In genomic region chr17:14928631-14929030, GRCm38 (mm10) we compare ENCODE assay signal across 22 mouse cellular contexts. TPM values are rescaled to one million over a fixed set of nuclear protein-coding genes. Genes with fewer than 3 reads are reported as not detected.
DNase-seq lines count a peak whose midpoint lies in the region; TF ChIP-seq lines count a peak whose summit lies in the region.
"Had no signal": no experiment of that assay in that cellular context is flagged by ENCODE, and none has a peak within 500 bp of the region (broad histone marks: within the 10 kb centered on the region; RNA-seq: fewer than 3 reads in every experiment).

No protein-coding gene starts in this region.

- H3K4me3 ChIP-seq in CH12.LX (replicated peaks in 1 of 3; ENCODE audit: low read depth in 2 of 3, low read length in 2 of 3, poor library complexity in 1 of 3), result peak overlapping the region in 2 of 3 experiments; percentile 36 to 38
- H3K4me3 ChIP-seq: embryonic facial prominence, embryonic 10.5 days; embryonic facial prominence, embryonic 12.5 days; forebrain, embryonic 13.5 days; forebrain, embryonic 15.5 days had no signal

- no peaks in the 10 kb centered on the region for H3K79me2 ChIP-seq in CH12.LX (replicated peaks; ENCODE audit: control insufficient read depth, extremely low read depth, insufficient read depth, poor library complexity, severe bottlenecking)

- peak overlapping the region; percentile 46 for H3K9ac ChIP-seq in CH12.LX (ENCODE audit: insufficient read depth, low read depth)
- H3K9ac ChIP-seq: embryonic facial prominence, embryonic 12.5 days; forebrain, embryonic 13.5 days; forebrain, embryonic 15.5 days; forebrain, postnatal 0 days had no signal

- TF ChIP-seq POLR2A in CH12.LX (IDR thresholded peaks at IDR 0.05; ENCODE audit: low read depth, low read length), result no peak

- 0 out of 2 replicates have a peak, but pooled peaks have one; percentile 23 for TF ChIP-seq EP300 in CH12.LX (IDR thresholded peaks at IDR 0.05; ENCODE audit: low read length)

- H3K4me1 ChIP-seq in CH12.LX (ENCODE audit: control insufficient read depth in 1 of 2, insufficient read depth in 2 of 2), result peaks cover 23 to 53% of the 10 kb centered on the region in 2 experiments
- H3K4me1 ChIP-seq: embryonic facial prominence, embryonic 10.5 days; embryonic facial prominence, embryonic 12.5 days; forebrain, embryonic 13.5 days; forebrain, embryonic 15.5 days had no signal

- no peak; the same call in 1 of the 2 replicates for TF ChIP-seq RAD21 in CH12.LX (IDR thresholded peaks at IDR 0.05; ENCODE audit: low read depth, low read length)

- no peaks in the 10 kb centered on the region for H3K36me3 ChIP-seq in CH12.LX (replicated peaks in 1 of 2; ENCODE audit: control insufficient read depth in 1 of 2, insufficient read depth in 1 of 2, low read length in 1 of 2)
- H3K36me3 ChIP-seq: embryonic facial prominence, embryonic 10.5 days; embryonic facial prominence, embryonic 12.5 days; forebrain, embryonic 15.5 days; G1E had no signal

- peaks cover 15% of the 10 kb centered on the region for H3K9me3 ChIP-seq in CH12.LX (replicated peaks; ENCODE audit: low read length)
- H3K9me3 ChIP-seq: embryonic facial prominence, embryonic 10.5 days; embryonic facial prominence, embryonic 12.5 days; forebrain, embryonic 13.5 days; forebrain, embryonic 15.5 days; G1E had no signal

- H3K27ac ChIP-seq in CH12.LX (ENCODE audit: insufficient read depth, low read depth), result peak overlapping the region; percentile 96
- H3K27ac ChIP-seq: embryonic facial prominence, embryonic 10.5 days; embryonic facial prominence, embryonic 12.5 days; forebrain, embryonic 13.5 days; forebrain, embryonic 15.5 days had no signal

- no peak for TF ChIP-seq CTCF in CH12.LX (conservative IDR thresholded peaks at IDR 0.05 in 1 of 2, IDR thresholded peaks at IDR 0.05 in 1 of 2; ENCODE audit: low read depth in 2 of 2, low read length in 2 of 2)

- in situ Hi-C loops in CH12.LX (cut with MboI; ENCODE audit: low pct_ligation_motif_present, low pct_unique_long_range_greater_than_20kb, low sequenced_read_pairs), result no loop called here

- dilution Hi-C loops in CH12.LX (cut with MboI; ENCODE audit: extremely low pct_ligation_motif_present, extremely low pct_unique_long_range_greater_than_20kb, low sequenced_read_pairs), result no loop called here

- peak overlapping the region; percentile 92 for H3K4me2 ChIP-seq in CH12.LX (ENCODE audit: insufficient read depth, low read depth, poor library complexity, severe bottlenecking)
- H3K4me2 ChIP-seq: embryonic facial prominence, embryonic 12.5 days; forebrain, embryonic 13.5 days; forebrain, embryonic 15.5 days had no signal

- DNase-seq in heart, adult 11 months, result peak; percentile 55
- no peak for DNase-seq in heart, adult 9 months (ENCODE audit: low spot score in 2 of 2)
- DNase-seq in CH12.LX (ENCODE audit: extremely low read depth) (peak; percentile 45), ZHBTc4 (ENCODE audit: low read depth, low spot score) (peak; percentile 30)
- no peak for DNase-seq in spleen, adult 18-20 months
- no peak for DNase-seq in B cell, adult 2 months
- DNase-seq: adrenal gland, adult 8-10 months; adrenal gland, postnatal 14 days; adrenal gland, postnatal 36 days; cerebellum, adult 11-12 months; cerebellum, adult 2 months; cerebellum, adult 9-10 months; cerebellum, postnatal 10 days; cerebellum, postnatal 25 days; forebrain, postnatal 0 days had no signal

- H3K27me3 ChIP-seq in CH12.LX (replicated peaks), result no peaks in the 10 kb centered on the region
- H3K27me3 ChIP-seq: embryonic facial prominence, embryonic 12.5 days; forebrain, embryonic 13.5 days; forebrain, embryonic 15.5 days had no signal

TF ChIP-seq in CH12.LX, 34 proteins besides CTCF, POLR2A, EP300 and RAD21:
- TF ChIP-seq GABPA (IDR thresholded peaks at IDR 0.05; ENCODE audit: insufficient replicate concordance, low read depth, low read length) (no peak), TCF12 (IDR thresholded peaks at IDR 0.05; ENCODE audit: low read depth, low read length) (peak; percentile 26; the same call in 1 of the 2 replicates), JUND (conservative IDR thresholded peaks at IDR 0.05; ENCODE audit: low read depth, low read length) (0 out of 2 replicates have a peak, but pooled peaks have one; percentile 9), SIN3A (IDR thresholded peaks at IDR 0.05; ENCODE audit: low read length) (peak; percentile 57; the same call in 1 of the 2 replicates), UBTF (IDR thresholded peaks at IDR 0.05; ENCODE audit: low read depth, low read length) (no peak), BHLHE40 (IDR thresholded peaks at IDR 0.05; ENCODE audit: low read depth, low read length) (peak; percentile 84), ZNF384 (IDR thresholded peaks at IDR 0.05; ENCODE audit: low read depth, low read length) (no peak), TBP (conservative IDR thresholded peaks at IDR 0.05; ENCODE audit: low read depth, low read length) (no peak), CHD1 (IDR thresholded peaks at IDR 0.05; ENCODE audit: low read depth, low read length) (no peak), E2F4 (IDR thresholded peaks at IDR 0.05; ENCODE audit: insufficient replicate concordance, low read depth, low read length) (no peak), MAFK (IDR thresholded peaks at IDR 0.05; ENCODE audit: insufficient replicate concordance, low read length) (no peak), MYC (IDR thresholded peaks at IDR 0.05; ENCODE audit: low read depth, low read length) (0 out of 2 replicates have a peak, but pooled peaks have one; percentile 42), MEF2A (IDR thresholded peaks at IDR 0.05; ENCODE audit: borderline replicate concordance, low read depth, low read length) (no peak), IRF4 (IDR thresholded peaks at IDR 0.05; ENCODE audit: low read depth, low read length) (0 out of 2 replicates have a peak, but pooled peaks have one; percentile 10), ZMIZ1 (IDR thresholded peaks at IDR 0.05; ENCODE audit: low read depth, low read length) (no peak), POLR2AphosphoS2 (IDR thresholded peaks at IDR 0.05; ENCODE audit: low read depth, low read length) (no peak), HCFC1 (IDR thresholded peaks at IDR 0.05; ENCODE audit: low read depth, low read length) (no peak), SMC3 (IDR thresholded peaks at IDR 0.05; ENCODE audit: low read depth, low read length) (no peak), NRF1 (IDR thresholded peaks at IDR 0.05; ENCODE audit: low read depth, low read length) (no peak), JUN (IDR thresholded peaks at IDR 0.05; ENCODE audit: insufficient read depth, low read depth, low read length) (peak; percentile 28; the same call in 1 of the 2 replicates), ETS1 (conservative IDR thresholded peaks at IDR 0.05; ENCODE audit: low read depth, low read length) (peak; percentile 70), MAX (IDR thresholded peaks at IDR 0.05; ENCODE audit: low read length) (peak; percentile 63; the same call in 1 of the 2 replicates), PAX5 (IDR thresholded peaks at IDR 0.05; ENCODE audit: low read length) (no peak), CHD2 (IDR thresholded peaks at IDR 0.05; ENCODE audit: low read length) (no peak), ELF1 (IDR thresholded peaks at IDR 0.05; ENCODE audit: low read depth, low read length) (no peak), USF2 (conservative IDR thresholded peaks at IDR 0.05; ENCODE audit: low read depth, low read length) (no peak), ZC3H11A (IDR thresholded peaks at IDR 0.05; ENCODE audit: low read depth, low read length) (no peak), KAT2A (IDR thresholded peaks at IDR 0.05; ENCODE audit: insufficient replicate concordance, low read length) (no peak)

RNA-seq across cellular contexts. Expression of gene Wdr27, which starts 14.3 kb away (rescaled TPM):
- 1.4 and 2.3 TPM in 2 replicates for total RNA-seq in CH12.LX (2012; rRNA removed)
- total RNA-seq in CH12.LX (2014; rRNA removed), result 1.7 and 1.9 TPM in 2 replicates
- 1.8 and 2.1 TPM in 2 replicates for polyA plus RNA-seq in CH12.LX (2012; ENCODE audit: insufficient read length, low read depth)

RNA-seq across cellular contexts. Expression of gene 1600012H06Rik, which starts 14.4 kb away (rescaled TPM):
- total RNA-seq in CH12.LX (2012; rRNA removed) (5.4 and 7.4 TPM in 2 replicates), CH12.LX (2014; rRNA removed) (10.5 and 10.6 TPM in 2 replicates)
- 12.0 and 12.4 TPM in 2 replicates for polyA plus RNA-seq in CH12.LX (2012; ENCODE audit: insufficient read length, low read depth)

RNA-seq across cellular contexts. Expression of gene Phf10, which starts 32.4 kb away (rescaled TPM):
- total RNA-seq in CH12.LX (2012; rRNA removed) (216 and 364 TPM in 2 replicates), CH12.LX (2014; rRNA removed) (343 and 349 TPM in 2 replicates)
- 225 and 226 TPM in 2 replicates for polyA plus RNA-seq in CH12.LX (2012; ENCODE audit: insufficient read length, low read depth)

RNA-seq across cellular contexts. Expression of gene 9030025P20Rik, which starts 49.6 kb away (rescaled TPM):
- total RNA-seq in CH12.LX (2012; rRNA removed), result 7.9 and 8.6 TPM in 2 replicates
- total RNA-seq in CH12.LX (2014; rRNA removed), result 6.4 and 6.5 TPM in 2 replicates
- polyA plus RNA-seq in CH12.LX (2012; ENCODE audit: insufficient read length, low read depth), result 5.8 and 7.5 TPM in 2 replicates

RNA-seq across cellular contexts. Expression of gene Gm3417, which starts 50.0 kb away (rescaled TPM):
- total RNA-seq in CH12.LX (2012; rRNA removed) (0.46 TPM in 1 of 2 replicates, not detected in the other), CH12.LX (2014; rRNA removed) (1.8 and 3.1 TPM in 2 replicates)
- 1.8 TPM in 1 of 2 replicates, not detected in the other for polyA plus RNA-seq in CH12.LX (2012; ENCODE audit: insufficient read length, low read depth)
- total RNA-seq: adrenal gland, adult 18-20 months; adrenal gland, adult 8-10 months; adrenal gland, postnatal 36 days; forebrain, postnatal 0 days had no signal
- polyA plus RNA-seq: embryonic facial prominence, embryonic 12.5 days; forebrain, embryonic 13.5 days; Patski had no signal

Comparison
In these comparisons a context has a peak if more than half of its experiments do, and no peak if none do; other contexts are left out.
1. DNase-seq: peak in heart, adult 11 months (single experiment), CH12.LX (single experiment) and ZHBTc4 (single experiment); none in heart, adult 9 months (0 of 2), spleen, adult 18-20 months (0 of 2) and B cell, adult 2 months (0 of 2).